In the genomic region with DNA sequence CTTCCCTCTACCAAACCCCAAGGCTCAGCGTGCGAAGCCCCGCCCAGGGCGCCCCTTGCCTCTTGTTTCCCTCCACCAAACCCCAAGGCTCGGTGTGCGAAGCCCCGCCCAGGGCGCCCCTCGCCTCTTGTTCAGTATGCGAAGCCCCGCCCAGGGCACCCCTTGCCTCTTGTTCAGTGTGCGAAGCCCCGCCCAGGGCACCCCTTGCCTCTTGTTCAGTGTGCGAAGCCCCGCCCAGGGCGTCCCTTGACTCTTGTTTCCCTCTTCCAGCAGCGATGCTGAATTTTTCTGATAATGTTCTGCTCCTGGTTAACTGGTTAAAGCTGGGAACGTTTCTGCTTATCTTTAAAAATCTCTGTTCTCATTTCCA, we compare ENCODE assay signal across 8 mouse cellular contexts.
DNase-seq lines count a peak whose midpoint lies in the region; ATAC-seq and TF ChIP-seq lines count a peak whose summit lies in the region.

No protein-coding gene starts in this region.

- TF ChIP-seq CTCF in intestine, postnatal 0 days (IDR thresholded peaks at IDR 0.05; ENCODE audit: low read depth), result no peak

- H3K9me3 ChIP-seq in embryonic facial prominence, embryonic 14.5 days (ENCODE audit: control insufficient read depth, low read length), result no peaks in the 10 kb centered on the region
- H3K9me3 ChIP-seq in intestine, postnatal 0 days (ENCODE audit: control insufficient read depth), result no peaks in the 10 kb centered on the region
- H3K9me3 ChIP-seq in midbrain, embryonic 12.5 days, result no peaks in the 10 kb centered on the region

- 0 out of 2 replicates have a peak, but pooled peaks cover 3% of the 10 kb centered on the region for H3K4me1 ChIP-seq in embryonic facial prominence, embryonic 14.5 days (ENCODE audit: control insufficient read depth, insufficient read depth, low read length)
- H3K4me1 ChIP-seq in intestine, postnatal 0 days (replicated peaks; ENCODE audit: control insufficient read depth, insufficient read depth, low read length), result no peaks in the 10 kb centered on the region
- H3K4me1 ChIP-seq in midbrain, embryonic 12.5 days, result peaks cover 4% of the 10 kb centered on the region; the same call in 1 of the 2 replicates

- H3K36me3 ChIP-seq in embryonic facial prominence, embryonic 14.5 days (ENCODE audit: control insufficient read depth, insufficient read depth, low read length), result no peaks in the 10 kb centered on the region
- no peaks in the 10 kb centered on the region for H3K36me3 ChIP-seq in intestine, postnatal 0 days (ENCODE audit: control insufficient read depth, insufficient read depth)
- H3K36me3 ChIP-seq in midbrain, embryonic 12.5 days, result no peaks in the 10 kb centered on the region

- DNase-seq in kidney, postnatal 14 days, result peak; percentile 1
- DNase-seq in kidney, adult 11 months, result no peak
- peak; percentile 56 for DNase-seq in embryonic facial prominence, embryonic 14.5 days (ENCODE audit: low spot score)
- DNase-seq in spleen, postnatal 14 days (ENCODE audit: low spot score in 2 of 2), result no peak
- no peak for DNase-seq in cerebellum, adult 18-20 months

- H3K4me3 ChIP-seq in embryonic facial prominence, embryonic 14.5 days (ENCODE audit: low read depth, low read length), result peak overlapping the region; percentile 36
- H3K4me3 ChIP-seq in intestine, postnatal 0 days (ENCODE audit: low read depth, low read length), result no peak overlapping the region
- peak overlapping the region; percentile 38 for H3K4me3 ChIP-seq in midbrain, embryonic 12.5 days

- H3K27ac ChIP-seq in embryonic facial prominence, embryonic 14.5 days (replicated peaks; ENCODE audit: low read depth, low read length), result no peak overlapping the region
- H3K27ac ChIP-seq in intestine, postnatal 0 days (ENCODE audit: low read depth, low read length), result no peak overlapping the region
- no peak overlapping the region for H3K27ac ChIP-seq in midbrain, embryonic 12.5 days (replicated peaks)

- peak overlapping the region; percentile 61 for H3K4me2 ChIP-seq in embryonic facial prominence, embryonic 14.5 days (ENCODE audit: low read depth, low read length)
- H3K4me2 ChIP-seq in intestine, postnatal 0 days (replicated peaks; ENCODE audit: low read depth), result peak overlapping the region; percentile 56
- H3K4me2 ChIP-seq in midbrain, embryonic 12.5 days (replicated peaks), result peak overlapping the region; percentile 51

- H3K27me3 ChIP-seq in embryonic facial prominence, embryonic 14.5 days (replicated peaks; ENCODE audit: control insufficient read depth, insufficient read depth, low read length), result no peaks in the 10 kb centered on the region
- H3K27me3 ChIP-seq in intestine, postnatal 0 days (replicated peaks; ENCODE audit: control insufficient read depth, insufficient read depth, low read length), result no peaks in the 10 kb centered on the region
- no peaks in the 10 kb centered on the region for H3K27me3 ChIP-seq in midbrain, embryonic 12.5 days

- peak overlapping the region; percentile 42 for H3K9ac ChIP-seq in embryonic facial prominence, embryonic 14.5 days (ENCODE audit: low read depth, low read length)
- H3K9ac ChIP-seq in intestine, postnatal 0 days (ENCODE audit: low read depth, low read length), result no peak overlapping the region
- H3K9ac ChIP-seq in midbrain, embryonic 12.5 days (replicated peaks), result peak overlapping the region; percentile 15; the same call in 1 of the 2 replicates

- ATAC-seq in embryonic facial prominence, embryonic 14.5 days (ENCODE audit: low read depth), result peak; percentile 89
- ATAC-seq in intestine, postnatal 0 days, result no peak
- ATAC-seq in midbrain, embryonic 12.5 days (ENCODE audit: low FRiP score, low read depth), result peak; percentile 90
- no peak for ATAC-seq in inflammation-experienced regulatory T-cells, adult 6 months

- 13% methylated on average over 16 of the region's 18 CpGs for WGBS in embryonic facial prominence, embryonic 14.5 days
- 21% methylated on average over 18 of the region's 18 CpGs for WGBS in intestine, postnatal 0 days
- 11% methylated on average over 17 of the region's 18 CpGs for WGBS in midbrain, embryonic 12.5 days

Comparison
In these comparisons a context has a peak if more than half of its experiments do, and no peak if none do; other contexts are left out.
1. DNase-seq: peak in kidney, postnatal 14 days (single experiment) and embryonic facial prominence, embryonic 14.5 days (single experiment); none in kidney, adult 11 months (single experiment), spleen, postnatal 14 days (0 of 2) and cerebellum, adult 18-20 months (0 of 2).
2. ATAC-seq: peak in embryonic facial prominence, embryonic 14.5 days (single experiment) and midbrain, embryonic 12.5 days (single experiment); none in intestine, postnatal 0 days (single experiment) and inflammation-experienced regulatory T-cells, adult 6 months (single experiment).
3. Peak in every context shown above with its lines, with median percentiles within 50 percentile points of each other: H3K4me2 ChIP-seq.